Mouse (Mus musculus): ENCODE results near the gene Gapdhs. TPM values are rescaled to one million over a fixed set of nuclear protein-coding genes. Genes with fewer than 3 reads are reported as not detected.

Gene Gapdhs
- polyA plus RNA-seq, 1 experiment from 2014 or later: 0.60 TPM

- ATAC-seq (ENCODE audit: low FRiP score) (peak; percentile 55), DNase-seq (ENCODE audit: low spot score) (no peak)
- peaks cover 6% of the 10 kb centered on the region for H3K4me1 ChIP-seq (replicated peaks; ENCODE audit: control insufficient read depth, insufficient read depth, low read length)
- H3K27me3 ChIP-seq (ENCODE audit: control insufficient read depth, insufficient read depth, low read length): no peaks in the 10 kb centered on the region
- H3K36me3 ChIP-seq (ENCODE audit: control insufficient read depth, insufficient read depth, low read length): no peaks in the 10 kb centered on the region
- peak overlapping the region; percentile 79 for H3K4me3 ChIP-seq (ENCODE audit: low read depth, low read length)
- no peaks in the 10 kb centered on the region for H3K9me3 ChIP-seq (ENCODE audit: control insufficient read depth, low read length)
- WGBS: 9% methylated on average over 26 of the region's 26 CpGs
- peak overlapping the region; percentile 63 for H3K4me2 ChIP-seq (replicated peaks; ENCODE audit: low read depth, low read length)
- H3K27ac ChIP-seq (ENCODE audit: low read depth, low read length): no peak overlapping the region; the same call in 1 of the 2 replicates
- H3K9ac ChIP-seq (ENCODE audit: low read depth, low read length): peak overlapping the region; percentile 78
Measured at GRCm38 (mm10) chr7:30728739-30729395, 14.6 kb downstream of the Gapdhs start.

DNA sequence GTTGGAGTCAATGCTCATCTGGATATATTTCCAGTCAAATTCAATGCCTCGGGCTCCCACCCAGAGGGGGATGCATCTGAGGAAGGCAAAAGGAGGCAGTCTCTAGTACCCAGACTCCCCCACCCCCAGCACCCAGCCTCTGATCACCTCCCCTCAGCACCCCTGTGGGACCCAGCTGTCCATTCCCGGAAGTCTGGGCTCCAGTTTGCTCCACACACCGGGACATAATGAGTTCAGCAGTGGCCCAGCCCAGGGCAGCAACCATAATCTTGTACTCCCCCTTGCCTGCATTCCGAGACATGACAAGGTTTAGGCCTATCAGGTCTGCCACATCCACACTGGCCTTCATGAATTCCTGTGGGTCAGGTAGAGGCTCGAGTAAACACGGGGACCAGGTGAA, 15.3 kb downstream of the Gapdhs start:
- no peak overlapping the region for H3K27ac ChIP-seq (ENCODE audit: low read depth, low read length)
- H3K4me1 ChIP-seq (replicated peaks; ENCODE audit: control insufficient read depth, insufficient read depth, low read length): peaks cover 6% of the 10 kb centered on the region
- H3K9ac ChIP-seq (ENCODE audit: low read depth, low read length): no peak overlapping the region
- WGBS: 91% methylated on average over 6 of the region's 6 CpGs
- no peak for ATAC-seq (ENCODE audit: low FRiP score)
- H3K36me3 ChIP-seq (ENCODE audit: control insufficient read depth, insufficient read depth, low read length): no peaks in the 10 kb centered on the region
- DNase-seq (ENCODE audit: low spot score): no peak
- H3K9me3 ChIP-seq (ENCODE audit: control insufficient read depth, low read length): no peaks in the 10 kb centered on the region
- H3K4me2 ChIP-seq (replicated peaks; ENCODE audit: low read depth, low read length): peak overlapping the region; percentile 63; the same call in 1 of the 2 replicates
- peak overlapping the region; percentile 79 for H3K4me3 ChIP-seq (ENCODE audit: low read depth, low read length)
- no peaks in the 10 kb centered on the region for H3K27me3 ChIP-seq (ENCODE audit: control insufficient read depth, insufficient read depth, low read length)

- Histone ChIP-seq H3K9ac (ENCODE audit: low read depth, low read length) (no peak overlapping the region), H3K9me3 (ENCODE audit: control insufficient read depth, low read length) (no peaks in the 10 kb centered on the region), H3K27me3 (ENCODE audit: control insufficient read depth, insufficient read depth, low read length) (no peaks in the 10 kb centered on the region), H3K4me1 (replicated peaks; ENCODE audit: control insufficient read depth, insufficient read depth, low read length) (peaks cover 2% of the 10 kb centered on the region), H3K27ac (ENCODE audit: low read depth, low read length) (no peak overlapping the region), H3K4me3 (ENCODE audit: low read depth, low read length) (no peak overlapping the region), H3K4me2 (replicated peaks; ENCODE audit: low read depth, low read length) (no peak overlapping the region), H3K36me3 (ENCODE audit: control insufficient read depth, insufficient read depth, low read length) (no peaks in the 10 kb centered on the region)
- ATAC-seq (ENCODE audit: low FRiP score) (no peak), DNase-seq (ENCODE audit: low spot score) (no peak)
- WGBS: 72% methylated on average over 6 of the region's 6 CpGs
Measured at GRCm38 (mm10) chr7:30723274-30723953, 20.1 kb downstream of the Gapdhs start.

DNA sequence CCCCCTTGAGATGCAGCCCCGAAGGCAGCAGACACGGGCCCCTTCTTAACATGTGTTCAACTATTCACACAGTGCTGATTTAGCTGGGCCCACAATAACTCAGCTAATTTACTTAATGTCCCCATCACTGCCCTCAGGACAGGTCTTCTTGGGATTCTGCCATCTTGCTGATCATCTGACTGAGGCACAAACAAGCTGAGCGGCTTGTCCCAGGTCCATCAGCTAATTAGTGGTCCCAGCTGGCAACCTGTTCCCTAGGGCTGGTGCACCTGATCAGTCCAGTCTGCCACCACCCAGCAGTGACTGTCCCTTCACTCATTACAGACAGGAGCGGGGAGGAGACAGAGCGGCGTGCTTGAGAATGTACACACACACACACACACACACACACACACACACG, 22.2 kb downstream of the Gapdhs start:
- Histone ChIP-seq H3K27ac (ENCODE audit: low read depth, low read length) (no peak overlapping the region), H3K4me1 (replicated peaks; ENCODE audit: control insufficient read depth, insufficient read depth, low read length) (peaks cover 4% of the 10 kb centered on the region; the same call in 1 of the 2 replicates), H3K9me3 (ENCODE audit: control insufficient read depth, low read length) (no peaks in the 10 kb centered on the region), H3K36me3 (ENCODE audit: control insufficient read depth, insufficient read depth, low read length) (no peaks in the 10 kb centered on the region), H3K9ac (ENCODE audit: low read depth, low read length) (no peak overlapping the region), H3K27me3 (ENCODE audit: control insufficient read depth, insufficient read depth, low read length) (peaks cover 8% of the 10 kb centered on the region), H3K4me3 (ENCODE audit: low read depth, low read length) (no peak overlapping the region), H3K4me2 (replicated peaks; ENCODE audit: low read depth, low read length) (no peak overlapping the region)
- ATAC-seq (ENCODE audit: low FRiP score): no peak
- DNase-seq (ENCODE audit: low spot score): no peak
- WGBS: 84% methylated on average over 7 of the region's 7 CpGs

DNA sequence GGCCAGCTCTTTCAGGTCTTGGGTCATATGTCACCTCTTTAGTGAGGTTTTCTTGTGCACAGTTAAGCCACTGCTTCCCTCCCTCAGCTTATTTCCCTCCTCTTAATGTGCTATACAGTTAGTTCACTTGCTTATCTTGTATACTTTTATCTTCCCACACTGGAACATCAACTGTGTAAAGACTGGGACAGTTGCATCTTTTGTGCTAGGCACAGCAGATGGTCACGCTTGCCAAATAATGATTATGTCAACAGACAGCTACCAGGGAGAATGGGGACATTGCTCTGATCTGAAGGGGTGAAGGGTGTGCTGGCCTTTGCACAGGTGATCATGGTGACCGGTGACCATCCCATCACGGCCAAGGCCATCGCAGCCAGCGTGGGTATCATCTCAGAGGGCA, 23.8 kb downstream of the Gapdhs start:
- WGBS: 90% methylated on average over 5 of the region's 5 CpGs
- H3K9ac ChIP-seq (ENCODE audit: low read depth, low read length): no peak overlapping the region
- no peak for DNase-seq (ENCODE audit: low spot score)
- H3K9me3 ChIP-seq (ENCODE audit: control insufficient read depth, low read length): no peaks in the 10 kb centered on the region
- ATAC-seq (ENCODE audit: low FRiP score): no peak
- no peak overlapping the region for H3K4me2 ChIP-seq (replicated peaks; ENCODE audit: low read depth, low read length)
- H3K4me3 ChIP-seq (ENCODE audit: low read depth, low read length): no peak overlapping the region
- H3K27me3 ChIP-seq (ENCODE audit: control insufficient read depth, insufficient read depth, low read length): peaks cover 9% of the 10 kb centered on the region
- no peak overlapping the region for H3K27ac ChIP-seq (ENCODE audit: low read depth, low read length)
- H3K4me1 ChIP-seq (replicated peaks; ENCODE audit: control insufficient read depth, insufficient read depth, low read length): peaks cover 4% of the 10 kb centered on the region; the same call in 1 of the 2 replicates
- no peaks in the 10 kb centered on the region for H3K36me3 ChIP-seq (ENCODE audit: control insufficient read depth, insufficient read depth, low read length)

DNA sequence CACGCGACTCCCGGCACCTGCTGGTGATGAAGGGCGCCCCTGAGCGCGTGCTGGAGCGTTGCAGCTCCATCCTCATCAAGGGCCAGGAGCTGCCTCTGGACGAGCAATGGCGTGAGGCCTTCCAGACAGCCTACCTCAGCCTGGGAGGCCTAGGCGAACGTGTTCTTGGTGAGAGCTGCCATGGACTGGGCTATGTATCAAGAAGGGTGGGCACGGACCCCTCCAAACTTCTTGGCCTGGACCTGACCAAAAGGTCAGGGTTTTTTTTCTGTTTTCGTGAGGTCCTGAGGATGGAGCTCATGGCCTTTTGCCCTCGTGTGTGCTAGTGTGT, 25.8 kb downstream of the Gapdhs start:
- Histone ChIP-seq H3K9me3 (ENCODE audit: control insufficient read depth, low read length) (no peaks in the 10 kb centered on the region), H3K9ac (ENCODE audit: low read depth, low read length) (0 out of 2 replicates have a peak overlapping the region, but pooled peaks have one; percentile 19), H3K27ac (ENCODE audit: low read depth, low read length) (no peak overlapping the region)

DNA sequence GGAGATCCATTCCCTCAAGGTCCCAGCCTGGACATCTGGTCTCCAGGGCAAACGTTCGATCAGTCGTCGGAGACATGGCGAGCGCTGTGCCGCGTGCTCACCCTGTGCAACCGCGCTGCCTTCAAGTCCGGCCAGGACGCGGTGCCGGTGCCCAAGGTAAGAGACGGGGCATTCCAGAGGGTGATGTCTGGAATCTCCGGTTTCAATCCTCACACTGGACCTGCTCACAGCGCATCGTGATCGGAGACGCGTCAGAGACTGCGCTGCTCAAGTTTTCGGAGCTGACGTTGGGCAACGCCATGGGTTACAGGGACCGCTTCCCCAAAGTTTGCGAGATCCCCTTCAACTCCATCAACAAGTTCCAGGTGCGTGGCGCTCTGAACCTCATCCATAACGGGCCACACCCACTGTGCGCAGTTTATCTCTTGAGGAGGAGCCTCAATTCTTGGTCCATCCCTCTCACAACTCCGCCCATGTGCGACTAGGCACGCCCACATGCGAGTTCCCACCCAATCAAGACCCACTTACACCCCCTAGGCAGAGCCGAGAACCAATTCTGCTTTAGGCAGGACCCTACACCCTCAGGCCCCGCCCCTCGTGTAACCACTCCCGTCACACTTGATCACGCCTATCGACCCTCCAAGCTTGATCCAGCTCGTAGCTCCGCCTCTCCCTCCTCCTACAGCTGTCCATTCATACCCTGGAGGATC, 26.3 kb downstream of the Gapdhs start:
- 0 out of 2 replicates have a peak overlapping the region, but pooled peaks have one; percentile 19 for H3K9ac ChIP-seq (ENCODE audit: low read depth, low read length)
- H3K36me3 ChIP-seq (ENCODE audit: control insufficient read depth, insufficient read depth, low read length): no peaks in the 10 kb centered on the region
- DNase-seq (ENCODE audit: low spot score) (peak; percentile 89), ATAC-seq (ENCODE audit: low FRiP score) (peak; percentile 94)
- peak overlapping the region; percentile 53 for H3K4me2 ChIP-seq (replicated peaks; ENCODE audit: low read depth, low read length)
- no peaks in the 10 kb centered on the region for H3K9me3 ChIP-seq (ENCODE audit: control insufficient read depth, low read length)
- WGBS: 3% methylated on average over 43 of the region's 43 CpGs
- peak overlapping the region; percentile 28 for H3K4me3 ChIP-seq (ENCODE audit: low read depth, low read length)
- peaks cover 9% of the 10 kb centered on the region for H3K27me3 ChIP-seq (ENCODE audit: control insufficient read depth, insufficient read depth, low read length)
- H3K27ac ChIP-seq (ENCODE audit: low read depth, low read length): no peak overlapping the region
- H3K4me1 ChIP-seq (replicated peaks; ENCODE audit: control insufficient read depth, insufficient read depth, low read length): peaks cover 4% of the 10 kb centered on the region; the same call in 1 of the 2 replicates

More for the DNA sequence above, 25.8 kb downstream of the Gapdhs start:
- WGBS: 13% methylated on average over 14 of the region's 14 CpGs
- Histone ChIP-seq H3K27me3 (ENCODE audit: control insufficient read depth, insufficient read depth, low read length) (peaks cover 9% of the 10 kb centered on the region), H3K36me3 (ENCODE audit: control insufficient read depth, insufficient read depth, low read length) (no peaks in the 10 kb centered on the region), H3K4me2 (replicated peaks; ENCODE audit: low read depth, low read length) (peak overlapping the region; percentile 53), H3K4me1 (replicated peaks; ENCODE audit: control insufficient read depth, insufficient read depth, low read length) (peaks cover 4% of the 10 kb centered on the region; the same call in 1 of the 2 replicates), H3K4me3 (ENCODE audit: low read depth, low read length) (peak overlapping the region; percentile 28)
- no peak for DNase-seq (ENCODE audit: low spot score)
- peak; percentile 68; the same call in 1 of the 2 replicates for ATAC-seq (ENCODE audit: low FRiP score)

DNA sequence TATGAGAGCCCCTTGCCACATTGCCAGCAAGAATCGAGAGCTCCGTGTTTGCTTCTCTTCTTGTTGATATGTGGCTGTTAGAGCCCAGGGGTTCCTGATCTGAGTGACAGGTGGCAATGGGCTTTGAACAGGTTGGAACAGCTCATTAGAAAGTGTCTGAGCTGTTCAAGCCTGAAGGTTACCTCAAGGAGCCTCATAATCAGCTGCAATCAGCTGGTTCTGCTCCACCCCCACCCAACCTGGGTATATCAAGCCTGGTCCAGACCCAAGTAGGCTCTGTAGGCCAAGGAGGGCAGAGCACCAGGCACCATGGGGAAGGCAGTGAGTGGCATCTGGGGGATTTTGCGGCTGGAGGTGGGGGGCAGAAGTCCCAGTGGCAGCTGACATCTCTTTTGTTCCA, 31.5 kb downstream of the Gapdhs start, which contains the start of gene Atp4a:
Atp4a (plus strand) TSS at position 268 of the 400 bp plus-strand sequence.
- no peaks in the 10 kb centered on the region for H3K36me3 ChIP-seq (ENCODE audit: control insufficient read depth, insufficient read depth, low read length)
- no peak within 1 kb of the TSS for H3K4me3 ChIP-seq (ENCODE audit: low read depth, low read length)
- H3K27ac ChIP-seq (ENCODE audit: low read depth, low read length): no peak within 1 kb of the TSS
- no peak within 1 kb of the TSS for H3K4me2 ChIP-seq (replicated peaks; ENCODE audit: low read depth, low read length)
- WGBS: 77% methylated on average over 3 of the region's 3 CpGs
- no peaks in the 10 kb centered on the region for H3K4me1 ChIP-seq (replicated peaks; ENCODE audit: control insufficient read depth, insufficient read depth, low read length)
- no peaks in the 10 kb centered on the region for H3K9me3 ChIP-seq (ENCODE audit: control insufficient read depth, low read length)
- no peak within 1 kb of the TSS for H3K9ac ChIP-seq (ENCODE audit: low read depth, low read length)
- DNase-seq (ENCODE audit: low spot score) (no peak), ATAC-seq (ENCODE audit: low FRiP score) (no peak)
- H3K27me3 ChIP-seq (ENCODE audit: control insufficient read depth, insufficient read depth, low read length): peaks cover 6% of the 10 kb centered on the region
